17 mouse cellular contexts compared by ENCODE assay signal in genomic region chr2:19406531-19406930, GRCm38 (mm10). TPM values are rescaled to one million over a fixed set of nuclear protein-coding genes. Genes with fewer than 3 reads are reported as not detected.
DNase-seq lines count a peak whose midpoint lies in the region; ATAC-seq and TF ChIP-seq lines count a peak whose summit lies in the region.
"Had no signal": no experiment of that assay in that cellular context is flagged by ENCODE, and none has a peak within 500 bp of the region (broad histone marks: within the 10 kb centered on the region; RNA-seq: fewer than 3 reads in every experiment).

No protein-coding gene starts in this region.

- WGBS in kidney, adult 2 months: 44% methylated on average over 3 of the region's 3 CpGs
- whole genome bisulfite sequencing in limb, embryonic 11.5 days: 25% methylated on average over 3 of the region's 3 CpGs
- WGBS in hindbrain, postnatal 0 days: 63% methylated on average over 3 of the region's 3 CpGs

- peak; percentile 18 to 25 for DNase-seq in heart, adult 9 months (ENCODE audit: low spot score in 2 of 2)
- no peak for DNase-seq in heart, postnatal 25 days (ENCODE audit: low spot score)
- peak; percentile 30 for DNase-seq in kidney, adult 2 months
- peak; percentile 34 for DNase-seq in limb, embryonic 11.5 days (ENCODE audit: low spot score)
- DNase-seq in hindbrain, postnatal 0 days (ENCODE audit: low spot score): no peak
- no peak for DNase-seq in testis, postnatal 14 days (ENCODE audit: low spot score)
- DNase-seq: cerebellum, adult 11-12 months had no signal

- ATAC-seq in limb, embryonic 11.5 days (ENCODE audit: insufficient number of reproducible peaks, low FRiP score, low TSS enrichment, low read depth): no peak
- ATAC-seq in hindbrain, postnatal 0 days: no peak
- no peak for ATAC-seq in inflammation-experienced regulatory T-cells, adult 6 months
- ATAC-seq: activated CD4-positive, CD25-positive, alpha-beta regulatory T cell, adult 4 months; hindbrain, embryonic 16.5 days had no signal

- TF ChIP-seq CTCF in ES-Bruce4 (IDR thresholded peaks at IDR 0.05; ENCODE audit: low read depth, low read length): no peak
- TF ChIP-seq CTCF in kidney, adult 2 months (conservative IDR thresholded peaks at IDR 0.05; ENCODE audit: insufficient read depth, insufficient read length, low read depth, low read length): no peak
- TF ChIP-seq CTCF in hindbrain, postnatal 0 days (IDR thresholded peaks at IDR 0.05; ENCODE audit: low read depth): no peak

- H3K27ac ChIP-seq in ES-Bruce4 (ENCODE audit: insufficient read depth, low read length): peak overlapping the region; percentile 39; the same call in 1 of the 2 replicates
- H3K27ac ChIP-seq in kidney, adult 2 months (ENCODE audit: insufficient read depth, low read depth, low read length): no peak overlapping the region
- no peak overlapping the region for H3K27ac ChIP-seq in limb, embryonic 11.5 days (replicated peaks; ENCODE audit: low read depth, low read length)
- no peak overlapping the region for H3K27ac ChIP-seq in hindbrain, postnatal 0 days
- H3K27ac ChIP-seq: heart, embryonic 13.5 days; layer of hippocampus, adult 2 months had no signal

- intact Hi-C loops in heart, postnatal 25 days (cut with DNase I): no loop called here

- H3K4me1 ChIP-seq in ES-Bruce4 (ENCODE audit: control insufficient read depth, insufficient read depth, low read length): no peaks in the 10 kb centered on the region
- H3K4me1 ChIP-seq in kidney, adult 2 months (ENCODE audit: control insufficient read depth, insufficient read depth, low read length): no peaks in the 10 kb centered on the region
- H3K4me1 ChIP-seq in limb, embryonic 11.5 days (ENCODE audit: control insufficient read depth, insufficient read depth, low read length): peaks cover 3% of the 10 kb centered on the region; the same call in 1 of the 2 replicates
- H3K4me1 ChIP-seq in hindbrain, postnatal 0 days (ENCODE audit: insufficient read depth, low read length): no peaks in the 10 kb centered on the region
- H3K4me1 ChIP-seq: heart, embryonic 13.5 days; megakaryocyte, embryonic 14.5 days had no signal

- no peak for TF ChIP-seq POLR2A in ES-Bruce4 (IDR thresholded peaks at IDR 0.05; ENCODE audit: insufficient read depth, low read length)
- TF ChIP-seq POLR2A in kidney, adult 2 months (IDR thresholded peaks at IDR 0.05; ENCODE audit: low read depth, low read length): no peak

- no peak overlapping the region for H3K4me2 ChIP-seq in limb, embryonic 11.5 days (ENCODE audit: low read depth, severe bottlenecking)
- H3K4me2 ChIP-seq in hindbrain, postnatal 0 days (ENCODE audit: low read depth, low read length): no peak overlapping the region
- H3K4me2 ChIP-seq: heart, embryonic 13.5 days had no signal

- no peak overlapping the region for H3K4me3 ChIP-seq in ES-Bruce4 (ENCODE audit: low read depth, low read length)
- H3K4me3 ChIP-seq in kidney, adult 2 months (ENCODE audit: insufficient read depth, low read depth, low read length): no peak overlapping the region
- no peak overlapping the region for H3K4me3 ChIP-seq in limb, embryonic 11.5 days (ENCODE audit: low read depth, low read length)
- H3K4me3 ChIP-seq in hindbrain, postnatal 0 days (ENCODE audit: low read length): no peak overlapping the region
- H3K4me3 ChIP-seq: heart, embryonic 13.5 days; layer of hippocampus, adult 2 months; megakaryocyte, embryonic 14.5 days had no signal

- no peaks in the 10 kb centered on the region for H3K36me3 ChIP-seq in ES-Bruce4 (ENCODE audit: control insufficient read depth, insufficient read depth, low read length, poor library complexity, severe bottlenecking)
- no peaks in the 10 kb centered on the region for H3K36me3 ChIP-seq in kidney, adult 2 months (ENCODE audit: control insufficient read depth, insufficient read depth, low read length)
- H3K36me3 ChIP-seq in limb, embryonic 11.5 days (ENCODE audit: control insufficient read depth, insufficient read depth, low read length): no peaks in the 10 kb centered on the region
- no peaks in the 10 kb centered on the region for H3K36me3 ChIP-seq in hindbrain, postnatal 0 days (ENCODE audit: insufficient read depth, low read length)
- H3K36me3 ChIP-seq: G1E; heart, embryonic 13.5 days had no signal

- H3K27me3 ChIP-seq in ES-Bruce4 (ENCODE audit: control insufficient read depth, insufficient read depth, low read length, poor library complexity, severe bottlenecking): no peaks in the 10 kb centered on the region
- no peaks in the 10 kb centered on the region for H3K27me3 ChIP-seq in kidney, adult 2 months (replicated peaks; ENCODE audit: control insufficient read depth, insufficient read depth, low read length)
- H3K27me3 ChIP-seq in limb, embryonic 11.5 days (ENCODE audit: control insufficient read depth, insufficient read depth, low read length): no peaks in the 10 kb centered on the region
- H3K27me3 ChIP-seq in hindbrain, postnatal 0 days (ENCODE audit: insufficient read depth, low read length): no peaks in the 10 kb centered on the region
- H3K27me3 ChIP-seq: heart, embryonic 13.5 days had no signal

- TF ChIP-seq EP300 in ES-Bruce4 (IDR thresholded peaks at IDR 0.05; ENCODE audit: insufficient read depth, low read depth, low read length): no peak

- H3K9ac ChIP-seq in ES-Bruce4 (ENCODE audit: low read depth, poor library complexity, severe bottlenecking): no peak overlapping the region
- H3K9ac ChIP-seq in limb, embryonic 11.5 days (ENCODE audit: low read length): no peak overlapping the region
- H3K9ac ChIP-seq in hindbrain, postnatal 0 days (replicated peaks; ENCODE audit: low read length): no peak overlapping the region
- H3K9ac ChIP-seq: heart, embryonic 13.5 days had no signal

- H3K9me3 ChIP-seq in ES-Bruce4 (replicated peaks; ENCODE audit: control insufficient read depth, insufficient read depth, low read length, poor library complexity, severe bottlenecking): peaks cover 6% of the 10 kb centered on the region
- H3K9me3 ChIP-seq in limb, embryonic 11.5 days (ENCODE audit: control insufficient read depth, low read length): no peaks in the 10 kb centered on the region
- no peaks in the 10 kb centered on the region for H3K9me3 ChIP-seq in hindbrain, postnatal 0 days (ENCODE audit: low read length)
- H3K9me3 ChIP-seq: G1E had no signal

RNA-seq across cellular contexts. Expression of gene Msrb2, which starts 35.3 kb away (rescaled TPM):
- total RNA-seq in heart, postnatal 25 days (2021): 10 to 100 TPM; 59.2 to 64.0 TPM
- polyA plus RNA-seq in ES-Bruce4 (2011; ENCODE audit: insufficient read depth, insufficient read length, low read depth, missing spikeins): 5.3 and 5.8 TPM in 2 replicates
- 45.1 and 48.6 TPM in 2 replicates for polyA plus RNA-seq in kidney, adult 2 months (2012; rRNA removed)
- 22.4 and 24.6 TPM in 2 replicates for polyA plus RNA-seq in limb, embryonic 11.5 days (2014; fragmentation: Nextera tagmentation; extraction: Ambion mirVana)
- 7.4 and 9.8 TPM in 2 replicates for total RNA-seq in hindbrain, postnatal 0 days (2014; rRNA removed)
- 12.4 and 13.1 TPM in 2 replicates for polyA plus RNA-seq in hindbrain, postnatal 0 days (2015; fragmentation: Nextera tagmentation; extraction: Ambion mirVana)
- 10 to 100 TPM in 2 of 3 experiments, 1 to 10 TPM in 1; 7.5 to 24.0 (median 21.0) TPM for polyA plus RNA-seq in inflammation-experienced regulatory T-cells, adult 6 months (2017; shearing (Covaris generic))
- total RNA-seq: G1E had no signal
- polyA plus RNA-seq: G1E had no signal

RNA-seq across cellular contexts. Expression of gene Ptf1a, which starts 38.9 kb away (rescaled TPM):
- total RNA-seq in heart, postnatal 25 days (2021): not detected
- polyA plus RNA-seq in ES-Bruce4 (2011; ENCODE audit: insufficient read depth, insufficient read length, low read depth, missing spikeins): not detected in 2 replicates
- polyA plus RNA-seq in kidney, adult 2 months (2012; rRNA removed): not detected in 2 replicates
- polyA plus RNA-seq in limb, embryonic 11.5 days (2014; fragmentation: Nextera tagmentation; extraction: Ambion mirVana): not detected in 2 replicates
- total RNA-seq in hindbrain, postnatal 0 days (2014; rRNA removed): 5.1 and 8.5 TPM in 2 replicates
- polyA plus RNA-seq in hindbrain, postnatal 0 days (2015; fragmentation: Nextera tagmentation; extraction: Ambion mirVana): 1.8 and 1.9 TPM in 2 replicates
- polyA plus RNA-seq in inflammation-experienced regulatory T-cells, adult 6 months (2017; shearing (Covaris generic)): not detected
- total RNA-seq: G1E; layer of hippocampus, adult 2 months; liver, adult 2 months had no signal
- polyA plus RNA-seq: activated CD4-positive, CD25-positive, alpha-beta regulatory T cell, adult 4 months; G1E; heart, embryonic 13.5 days; liver, adult 2 months; testis, adult 2 months had no signal

Comparison
In these comparisons a context has a peak if more than half of its experiments do, and no peak if none do; other contexts are left out.
1. DNase-seq: peak in heart, adult 9 months (2 of 2), kidney, adult 2 months (single experiment) and limb, embryonic 11.5 days (single experiment); none in heart, postnatal 25 days (single experiment), hindbrain, postnatal 0 days (single experiment) and testis, postnatal 14 days (single experiment).